Mouse (Mus musculus) stomach, postnatal 0 days (tissue): ENCODE data around the gene Rhox2e.
"Not testable (repeated sequence)": the region's sequence is repeated elsewhere in the genome, so short reads cannot be mapped to it uniquely, and the experiment has no call there.

Experiments
- CTCF ChIP-seq: IDR thresholded peaks from 2 replicates; pipeline ENCODE4 v1.5.1; 2016; ENCODE audit warnings: antibody characterized with exemption, low read depth, mild to moderate bottlenecking, moderate library complexity
- EP300 ChIP-seq: optimal IDR thresholded peaks from 2 replicates; pipeline ENCODE3; 2016; ENCODE audit warnings: antibody characterized with exemption

GRCm38 (mm10) chrX:37530152-37530551 lies at the start of gene Rhox2e:
- not testable (repeated sequence) for TF ChIP-seq CTCF, EP300
